8 mouse cellular contexts compared by ENCODE assay signal in the genomic region with DNA sequence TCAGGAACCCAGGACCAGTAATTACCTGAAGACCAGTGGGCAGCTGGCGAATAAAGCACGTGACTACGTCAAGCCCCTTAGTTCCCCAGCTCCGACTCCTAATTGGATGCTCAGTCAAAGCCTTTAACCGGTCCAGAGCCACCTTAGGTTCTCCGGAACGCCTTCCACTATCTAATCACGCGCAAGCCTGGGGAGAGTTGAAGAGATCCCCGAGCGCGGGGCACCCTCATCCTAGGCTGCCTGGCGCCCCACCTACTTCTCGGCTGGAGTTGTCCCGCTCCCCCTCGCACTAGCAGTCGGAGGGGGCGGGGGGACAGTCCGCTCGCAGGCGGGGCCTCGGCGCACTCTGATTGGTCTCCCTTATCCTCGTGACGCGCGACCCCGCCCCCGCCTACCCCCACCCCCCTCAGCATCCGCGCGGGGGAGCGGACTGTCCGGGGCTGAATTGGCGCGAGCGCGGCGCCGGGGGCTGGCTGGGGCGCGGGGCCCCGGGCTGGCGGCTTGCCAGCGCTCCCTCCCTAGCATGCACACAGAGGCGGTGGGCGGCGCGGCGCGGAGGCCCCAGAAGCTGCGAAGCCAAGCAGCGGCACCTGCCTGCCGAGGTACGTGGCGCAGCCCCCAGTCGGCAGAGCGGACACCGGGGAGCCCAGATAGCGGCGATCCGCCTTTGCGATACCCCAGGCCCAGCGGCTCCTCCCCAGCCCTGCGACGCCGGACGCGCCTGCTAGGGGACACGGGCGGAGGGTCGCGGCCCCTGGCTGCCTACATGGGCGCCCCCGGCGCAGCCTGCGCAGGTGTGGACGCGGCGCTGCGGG. TPM values are rescaled to one million over a fixed set of nuclear protein-coding genes. Genes with fewer than 3 reads are reported as not detected.
DNase-seq lines count a peak whose midpoint lies in the region; ATAC-seq lines count a peak whose summit lies in the region.

A gene (plus strand): TSS at position 412 of the 815 bp plus-strand sequence.

- peak; percentile 85 for ATAC-seq in activated CD4-positive, CD25-positive, alpha-beta regulatory T cell, adult 4 months
- peak; percentile 85 for ATAC-seq in common myeloid progenitor, adult 5-6 weeks (replicated peaks; ENCODE audit: low read depth, poor library complexity, severe bottlenecking)

- peak; percentile 80 to 86 for DNase-seq in gastrocnemius, adult 8-10 months (ENCODE audit: low spot score in 2 of 2)
- DNase-seq in induced T-regulatory cell, adult 2 months (ENCODE audit: low read depth) = peak; percentile 91
- peak; percentile 83 to 94 for DNase-seq in left cerebral cortex, adult 9 months (ENCODE audit: low spot score in 2 of 2)
- peak; percentile 87 to 91 for DNase-seq in right cerebral cortex, adult 2 months (ENCODE audit: low spot score in 2 of 2)
- peak; percentile 52 for DNase-seq in urinary bladder, postnatal 10 days (ENCODE audit: low spot score)

- H3K36me3 ChIP-seq in megakaryocyte, embryonic 14.5 days (replicated peaks; ENCODE audit: low read length) = no peaks in the 10 kb centered on the region

- H3K27me3 ChIP-seq in megakaryocyte, embryonic 14.5 days (replicated peaks) = peaks cover 20% of the 10 kb centered on the region

- no peaks in the 10 kb centered on the region for H3K9me3 ChIP-seq in megakaryocyte, embryonic 14.5 days

- H3K4me3 ChIP-seq in megakaryocyte, embryonic 14.5 days (replicated peaks) = peak within 1 kb of the TSS; percentile 95

- peaks cover 85% of the 10 kb centered on the region for H3K4me1 ChIP-seq in megakaryocyte, embryonic 14.5 days

RNA-seq across cellular contexts. Expression of the gene that starts here (rescaled TPM):
- 1 to 10 TPM; 1.0 to 1.2 TPM for polyA plus RNA-seq in activated CD4-positive, CD25-positive, alpha-beta regulatory T cell, adult 4 months (2017; shearing (Covaris generic))
- total RNA-seq in common myeloid progenitor, adult 5-6 weeks (2017) = 33.8 and 41.8 TPM in 2 replicates
- total RNA-seq in gastrocnemius, adult 8-10 months (2022) = 10 to 100 TPM; 48.5 to 85.9 (median 71.1) TPM
- polyA plus RNA-seq in megakaryocyte, embryonic 14.5 days (2012; ENCODE audit: insufficient read depth, low replicate concordance) = 10.8 and 22.3 TPM in 2 replicates

Comparison
In these comparisons a context has a peak if more than half of its experiments do, and no peak if none do; other contexts are left out.
1. Peak in every context shown above with its lines: DNase-seq, ATAC-seq and H3K4me3 ChIP-seq.